Mouse (Mus musculus) megakaryocyte, embryonic 14.5 days (primary cell): ENCODE data around the gene Bcas3.

ENCODE experiments used
- FLI1 ChIP-seq: IDR thresholded peaks from 2 replicates; pipeline ENCODE4 v1.6.1; 2012; ENCODE audit warnings: low read length, inconsistent platforms, mixed read lengths
- GATA1 ChIP-seq: IDR thresholded peaks from 3 replicates; pipeline ENCODE4 v1.6.1; 2012; ENCODE audit warnings: mixed read lengths, low read length, inconsistent platforms, borderline replicate concordance

- TF ChIP-seq GATA1, result no peak
- no peak for TF ChIP-seq FLI1
Observed at GRCm38 (mm10) chr11:85844971-85845370, 492.0 kb downstream of the Bcas3 start.
